Mouse (Mus musculus): ENCODE data around the gene Gm13083. TPM values are rescaled to one million over a fixed set of nuclear protein-coding genes. Genes with fewer than 3 reads are reported as not detected.
"Not testable (repeated sequence)": the region's sequence is repeated elsewhere in the genome, so short reads cannot be mapped to it uniquely, and the experiment has no call there.

The Gm13083 gene
- not detected in 2 replicates for polyA plus RNA-seq (2015; fragmentation: Nextera tagmentation; extraction: Ambion mirVana)

DNA sequence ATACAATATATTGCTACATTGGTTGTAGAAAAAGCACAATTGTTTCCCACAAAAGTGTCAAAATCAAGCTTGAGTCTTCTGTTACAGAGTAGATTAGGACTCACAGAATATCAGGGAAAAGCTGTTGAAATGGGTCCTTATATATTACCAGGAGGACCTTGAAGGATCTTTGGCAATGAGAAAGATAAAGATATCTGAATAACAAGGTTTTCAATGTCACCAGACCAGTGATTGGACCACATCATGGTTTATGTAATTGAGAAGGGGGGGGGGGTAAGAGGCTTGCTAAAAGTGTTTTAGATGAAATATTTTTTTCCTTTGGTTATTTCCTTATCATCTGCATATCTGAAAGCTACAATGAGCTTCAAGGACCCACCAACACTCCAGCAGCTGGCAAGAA is at the start of gene Gm13083:
TSS of gene Gm13083 (plus strand) at position 301 of the 400 bp plus-strand sequence.
- not testable (repeated sequence) for H3K27me3 ChIP-seq; H3K9ac ChIP-seq; H3K4me1 ChIP-seq (replicated peaks); ATAC-seq (replicated peaks; ENCODE audit: insufficient number of reproducible peaks, insufficient read depth, low FRiP score, low read depth); H3K36me3 ChIP-seq; H3K4me3 ChIP-seq; H3K9me3 ChIP-seq (replicated peaks); H3K4me2 ChIP-seq; H3K27ac ChIP-seq

DNA sequence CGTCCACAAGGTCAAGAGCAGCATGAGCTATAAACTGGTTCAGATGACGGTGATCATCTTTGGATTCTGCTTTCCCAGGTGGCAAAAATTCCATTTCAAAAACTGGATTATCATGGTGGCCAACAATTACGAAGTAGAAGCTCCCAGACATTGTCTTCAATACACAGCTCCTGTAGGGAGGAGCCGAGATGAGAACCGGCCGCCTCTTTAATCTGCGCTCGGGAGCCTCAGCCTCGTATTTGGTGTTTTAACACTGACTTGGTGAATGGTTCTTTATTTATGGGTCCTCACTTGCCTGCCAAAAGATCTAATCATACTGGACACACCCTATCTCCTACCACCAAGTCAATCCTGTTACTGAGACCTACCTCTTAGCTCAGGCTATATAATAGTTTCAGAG is 2.9 kb upstream of the Gm13083 start:
- H3K27ac ChIP-seq; H3K4me1 ChIP-seq (replicated peaks); H3K4me2 ChIP-seq; H3K27me3 ChIP-seq; H3K9me3 ChIP-seq (replicated peaks); H3K9ac ChIP-seq; ATAC-seq (replicated peaks; ENCODE audit: insufficient number of reproducible peaks, insufficient read depth, low FRiP score, low read depth); H3K4me3 ChIP-seq; H3K36me3 ChIP-seq: not testable (repeated sequence)
- WGBS: 82% methylated on average over 9 of the region's 9 CpGs

DNA sequence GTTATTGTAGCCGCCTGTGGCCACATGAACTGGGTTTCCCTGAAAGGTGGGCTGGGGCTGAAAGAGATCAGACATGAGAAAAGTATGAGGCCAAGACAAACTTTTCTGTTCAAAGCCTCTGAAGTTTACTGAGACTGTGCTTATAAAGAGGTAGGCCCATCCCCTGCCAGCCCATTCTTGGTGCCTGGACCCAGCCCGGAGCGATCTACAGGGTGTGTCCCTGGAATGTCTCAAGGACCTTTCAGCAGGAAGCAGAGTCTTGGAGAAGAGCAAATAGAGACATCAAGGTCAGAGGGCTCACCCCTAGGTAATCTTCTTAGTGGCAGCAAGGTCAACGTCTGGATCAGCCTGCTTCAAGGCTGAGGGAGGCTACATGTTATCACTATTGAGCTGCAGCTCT is 3.3 kb downstream of the Gm13083 start:
- not testable (repeated sequence) for H3K4me1 ChIP-seq (replicated peaks); H3K4me2 ChIP-seq; H3K4me3 ChIP-seq; H3K27me3 ChIP-seq; H3K27ac ChIP-seq; H3K9ac ChIP-seq; H3K36me3 ChIP-seq; ATAC-seq (replicated peaks; ENCODE audit: insufficient number of reproducible peaks, insufficient read depth, low FRiP score, low read depth); H3K9me3 ChIP-seq (replicated peaks)
- 68% methylated on average over 4 of the region's 4 CpGs for WGBS

DNA sequence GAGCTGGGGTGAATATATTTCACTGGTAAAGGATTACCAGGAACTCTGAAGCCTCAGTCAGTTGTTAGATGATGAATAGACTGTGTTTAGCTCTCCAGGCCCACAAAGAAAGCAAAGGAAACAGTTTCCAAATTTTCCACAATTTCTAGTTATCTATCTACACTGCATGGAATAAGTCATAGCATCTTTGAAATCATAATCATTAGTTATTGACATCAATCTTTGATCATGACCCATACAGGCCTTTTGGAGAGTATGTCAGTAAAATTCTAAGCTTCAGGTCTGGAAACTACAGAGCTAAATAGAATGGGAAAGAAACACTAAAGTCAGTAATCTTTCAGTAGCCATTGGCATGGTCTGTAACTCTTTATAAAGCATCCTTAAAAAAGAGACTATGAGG is 42.3 kb downstream of the Gm13083 start, which contains the start of gene Gm13088:
TSS of gene Gm13088 (minus strand) at position 101 of the 400 bp plus-strand sequence.
- H3K9ac ChIP-seq; H3K4me3 ChIP-seq; ATAC-seq (replicated peaks; ENCODE audit: insufficient number of reproducible peaks, insufficient read depth, low FRiP score, low read depth): not testable (repeated sequence)

More for the DNA sequence above, 42.3 kb downstream of the Gm13083 start, which contains the start of gene Gm13088:
- H3K27ac ChIP-seq; H3K9me3 ChIP-seq (replicated peaks); H3K36me3 ChIP-seq; H3K4me1 ChIP-seq (replicated peaks); H3K27me3 ChIP-seq; H3K4me2 ChIP-seq: not testable (repeated sequence)

Other genes with a start within 250 kb of the Gm13083 start
- gene Pramel1, start 220.6 kb upstream of the Gm13083 start, polyA plus RNA-seq (2015; fragmentation: Nextera tagmentation; extraction: Ambion mirVana): not detected in 2 replicates
- 11.0 and 13.1 TPM in 2 replicates for gene Pramef8, start 202.6 kb upstream of the Gm13083 start, polyA plus RNA-seq (2015; fragmentation: Nextera tagmentation; extraction: Ambion mirVana)
- not detected in 2 replicates for gene Oog4, start 164.7 kb upstream of the Gm13083 start, polyA plus RNA-seq (2015; fragmentation: Nextera tagmentation; extraction: Ambion mirVana)
- not detected in 2 replicates for gene Gm13043, start 103.7 kb upstream of the Gm13083 start, polyA plus RNA-seq (2015; fragmentation: Nextera tagmentation; extraction: Ambion mirVana)
- gene Gm13040, start 79.0 kb upstream of the Gm13083 start, polyA plus RNA-seq (2015; fragmentation: Nextera tagmentation; extraction: Ambion mirVana): not detected in 2 replicates
- not detected in 2 replicates for gene BC080695, start 63.3 kb upstream of the Gm13083 start, polyA plus RNA-seq (2015; fragmentation: Nextera tagmentation; extraction: Ambion mirVana)
- not detected in 2 replicates for gene Gm13057, start 63.3 kb upstream of the Gm13083 start, polyA plus RNA-seq (2015; fragmentation: Nextera tagmentation; extraction: Ambion mirVana)
- not detected in 2 replicates for gene Gm13088, start 42.2 kb downstream of the Gm13083 start, polyA plus RNA-seq (2015; fragmentation: Nextera tagmentation; extraction: Ambion mirVana)
- not detected in 2 replicates for gene Gm13089, start 87.7 kb downstream of the Gm13083 start, polyA plus RNA-seq (2015; fragmentation: Nextera tagmentation; extraction: Ambion mirVana)
- gene Gm13078, start 104.5 kb downstream of the Gm13083 start, polyA plus RNA-seq (2015; fragmentation: Nextera tagmentation; extraction: Ambion mirVana): not detected in 2 replicates
- gene Gm13023, start 174.3 kb downstream of the Gm13083 start, polyA plus RNA-seq (2015; fragmentation: Nextera tagmentation; extraction: Ambion mirVana): not detected in 2 replicates
- not detected in 2 replicates for gene Gm13084, start 201.1 kb downstream of the Gm13083 start, polyA plus RNA-seq (2015; fragmentation: Nextera tagmentation; extraction: Ambion mirVana)
- not detected in 2 replicates for gene Gm13103, start 231.5 kb downstream of the Gm13083 start, polyA plus RNA-seq (2015; fragmentation: Nextera tagmentation; extraction: Ambion mirVana)

All from heart, embryonic 15.5 days (tissue).